16 mouse cellular contexts compared by ENCODE assay signal in genomic region chr4:23031271-23031670, GRCm38 (mm10).
"Had no signal": no experiment of that assay in that cellular context is flagged by ENCODE, and none has a peak within 500 bp of the region (broad histone marks: within the 10 kb centered on the region; RNA-seq: fewer than 3 reads in every experiment).

No protein-coding gene starts in this region.

- H3K27ac ChIP-seq: neural tube, embryonic 13.5 days; neural tube, embryonic 15.5 days; stomach, embryonic 15.5 days; stomach, postnatal 0 days had no signal

- DNase-seq: retina, postnatal 1 day; right cerebral cortex, adult 18-20 months; right cerebral cortex, postnatal 14 days; right cerebral cortex, postnatal 25 days; right cerebral cortex, postnatal 4 days; spleen, adult 18-20 months; thymus, adult 18-20 months; thymus, adult 2 months; thymus, postnatal 14 days; thymus, postnatal 25 days; thymus, postnatal 36 days; thymus, postnatal 4 days had no signal

- H3K4me3 ChIP-seq: neural tube, embryonic 13.5 days; neural tube, embryonic 15.5 days; stomach, embryonic 15.5 days had no signal

- H3K36me3 ChIP-seq: neural tube, embryonic 13.5 days; neural tube, embryonic 15.5 days; stomach, embryonic 15.5 days had no signal

- H3K9ac ChIP-seq: neural tube, embryonic 13.5 days; neural tube, embryonic 15.5 days; stomach, embryonic 15.5 days had no signal

- H3K4me1 ChIP-seq: neural tube, embryonic 13.5 days; neural tube, embryonic 15.5 days; stomach, embryonic 15.5 days had no signal

- H3K4me2 ChIP-seq: neural tube, embryonic 13.5 days; neural tube, embryonic 15.5 days; stomach, embryonic 15.5 days had no signal

- H3K27me3 ChIP-seq: neural tube, embryonic 13.5 days; neural tube, embryonic 15.5 days; stomach, embryonic 15.5 days had no signal

- H3K9me3 ChIP-seq: neural tube, embryonic 13.5 days; neural tube, embryonic 15.5 days; stomach, embryonic 15.5 days had no signal
